Mouse (Mus musculus): Measurements from ENCODE around the gene Gm14698. TPM values are rescaled to one million over a fixed set of nuclear protein-coding genes. Genes with fewer than 3 reads are reported as not detected.

Gene Gm14698
- polyA plus RNA-seq (2017; shearing (Covaris generic)): 1.4 TPM

GRCm38 (mm10) chrX:68821059-68821458 is at the start of gene Gm14698:
Gm14698 (plus strand) TSS chrX:68821093.

Other genes with a start within 250 kb of the Gm14698 start
- gene Fmr1, start 142.6 kb upstream of the Gm14698 start, polyA plus RNA-seq (2017; shearing (Covaris generic)): 63.3 TPM
- gene Fmr1nb, start 59.3 kb upstream of the Gm14698 start, polyA plus RNA-seq (2017; shearing (Covaris generic)): not detected
- gene Gm6812, start 72.0 kb downstream of the Gm14698 start, polyA plus RNA-seq (2017; shearing (Covaris generic)): not detected

All from CD4-positive, CD25-positive, alpha-beta regulatory T cell (primary cell).